Mouse (Mus musculus) ES-Bruce4 (cell line): Measurements from ENCODE around the gene Ctnna3.

ENCODE experiments used
- CTCF ChIP-seq: IDR thresholded peaks from one replicate; pipeline ENCODE4 v1.8.1; 2011; ENCODE audit warnings: low read depth, low read length
- POLR2A ChIP-seq: IDR thresholded peaks from one replicate; pipeline ENCODE4 v1.8.1; 2011; ENCODE audit warnings: low read length; ENCODE audit not compliant: insufficient read depth

DNA sequence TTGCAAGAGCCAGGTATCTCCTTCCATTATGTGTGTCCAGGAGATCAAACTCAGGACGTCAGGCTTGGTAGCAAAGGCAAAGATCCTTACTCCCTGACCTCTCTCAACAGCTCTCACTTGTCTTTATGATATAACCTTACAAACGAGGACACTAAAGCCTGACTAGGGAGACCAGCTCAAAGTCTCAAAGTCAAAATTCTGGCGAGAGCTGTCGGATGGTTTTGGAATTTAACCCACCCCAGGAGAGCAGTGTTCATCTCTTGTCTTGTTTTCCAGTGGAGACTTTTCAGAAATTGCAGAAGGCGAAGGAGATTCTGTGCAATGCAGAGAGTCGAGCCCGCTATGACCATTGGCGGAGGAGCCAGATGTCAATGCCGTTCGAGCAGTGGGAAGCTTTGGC is 32.9 kb upstream of the Ctnna3 start:
- no peak for TF ChIP-seq POLR2A
- TF ChIP-seq CTCF = no peak
